Mouse (Mus musculus) CH12F3 (cell line): ENCODE data around the gene Cdh3.

Source experiments
- in situ Hi-C: fragments of 300-500 bp; cut with MboI; formaldehyde crosslinking; loops from 2 replicates; pipeline ENCODE4 v1.14.3; 2020; ENCODE audit warnings: low sequenced_read_pairs

Gene Cdh3

DNA sequence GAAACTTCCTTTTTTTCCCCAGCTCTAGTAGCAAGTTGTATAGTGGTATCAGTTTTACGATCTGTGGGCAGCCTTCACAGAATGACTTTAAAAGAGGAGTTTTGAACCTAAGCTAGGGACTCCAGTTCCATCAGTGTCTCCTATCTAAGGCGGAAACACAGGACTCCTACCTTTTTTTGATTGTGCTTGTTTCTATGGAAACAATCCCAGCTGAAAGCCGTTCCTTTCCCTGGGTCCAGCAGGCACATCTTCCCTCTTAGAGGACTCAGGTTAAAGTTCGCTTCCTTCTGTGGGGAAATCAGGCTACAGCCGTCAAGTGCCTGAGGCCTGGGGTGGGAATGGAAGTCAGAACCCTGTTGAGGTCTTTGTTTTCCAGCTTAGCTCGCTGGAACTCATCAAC, 16.0 kb downstream of the Cdh3 start:
- in situ Hi-C loops: loop anchor here (25.0 kb wide), 1 partner anchor 89 kb away; no protein-coding TSS in a partner anchor

DNA sequence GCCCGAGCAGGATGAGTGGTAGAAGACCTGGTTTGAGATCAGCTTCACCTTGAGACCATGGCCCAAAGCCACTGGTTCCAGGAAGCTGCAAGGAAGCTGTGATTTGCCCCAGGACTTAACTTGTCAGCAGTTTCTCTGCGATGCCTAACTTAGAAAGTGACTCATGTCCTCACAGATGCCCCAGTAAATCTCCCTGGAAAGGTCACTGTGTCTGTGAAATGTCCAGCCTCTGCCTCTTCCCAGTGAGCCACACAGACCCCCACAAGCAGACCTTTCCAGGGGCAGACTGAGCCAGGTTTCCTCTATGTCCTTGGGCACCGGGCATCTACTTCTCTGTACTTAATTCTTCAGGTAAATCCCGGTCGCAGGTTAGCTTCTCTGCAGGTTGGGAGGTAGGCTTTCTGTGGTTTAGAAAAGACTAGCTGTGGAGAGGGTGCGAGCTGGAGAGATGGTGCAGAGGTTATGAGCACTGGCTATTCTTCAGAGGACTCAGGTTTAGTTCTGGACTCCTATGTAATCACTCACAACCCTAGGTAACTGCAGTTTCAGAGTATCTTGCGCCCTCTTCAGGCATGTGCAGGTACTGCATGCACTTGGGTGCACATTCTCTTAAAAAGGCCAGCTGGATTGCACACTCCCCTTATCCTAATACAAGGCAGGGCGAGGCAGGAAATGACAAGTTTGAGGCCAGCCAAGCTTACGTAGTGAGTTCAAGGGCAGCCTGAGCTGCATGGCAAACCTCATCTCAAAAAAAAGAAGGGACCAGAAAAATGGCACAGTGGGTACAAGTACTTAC, 16.7 kb downstream of the Cdh3 start:
- in situ Hi-C loops: loop anchor here (25.0 kb wide), 1 partner anchor 90 kb away; no protein-coding TSS in a partner anchor

DNA sequence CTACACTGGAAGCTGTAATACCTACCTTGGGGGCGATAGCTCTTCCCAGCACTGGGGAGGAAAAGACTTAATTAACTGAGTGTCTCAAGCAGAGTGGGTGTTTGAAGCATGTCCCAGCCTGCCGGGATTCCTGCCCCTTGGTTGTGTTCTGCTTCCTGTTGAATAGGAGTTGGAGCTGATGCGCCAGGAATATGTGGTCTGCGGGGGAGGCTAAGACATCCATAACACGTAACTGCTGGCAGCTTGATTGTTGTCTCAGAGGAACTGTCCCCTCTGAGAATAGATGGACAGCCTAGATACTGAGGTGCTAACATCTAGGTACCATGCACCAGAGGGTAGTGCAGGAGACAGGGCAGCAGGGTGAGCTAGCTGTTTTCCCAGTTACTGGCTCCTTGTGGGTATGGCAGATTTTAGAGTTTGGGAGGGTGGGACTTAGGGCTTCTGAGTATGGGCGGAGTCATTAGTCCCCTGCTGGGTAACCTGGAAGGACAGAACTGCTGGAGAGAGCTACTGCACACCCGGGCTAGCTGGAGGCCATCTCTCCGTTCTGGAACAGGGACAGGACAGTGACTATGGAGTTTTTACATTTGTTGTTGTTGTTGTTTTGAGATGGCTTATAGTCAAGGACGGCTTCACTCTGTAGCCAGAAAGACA, 18.0 kb downstream of the Cdh3 start:
- in situ Hi-C loops: loop anchor here (25.0 kb wide), 1 partner anchor 91 kb away; no protein-coding TSS in a partner anchor

- in situ Hi-C loops: loop anchor here (25.0 kb wide), 1 partner anchor 93 kb away; no protein-coding TSS in a partner anchor
Observed at GRCm38 (mm10) chr8:106529885-106530482, 19.3 kb downstream of the Cdh3 start.

- in situ Hi-C loops: loop anchor here (25.0 kb wide), 1 partner anchor 93 kb away; no protein-coding TSS in a partner anchor
Observed at GRCm38 (mm10) chr8:106530566-106530965, 19.9 kb downstream of the Cdh3 start.

DNA sequence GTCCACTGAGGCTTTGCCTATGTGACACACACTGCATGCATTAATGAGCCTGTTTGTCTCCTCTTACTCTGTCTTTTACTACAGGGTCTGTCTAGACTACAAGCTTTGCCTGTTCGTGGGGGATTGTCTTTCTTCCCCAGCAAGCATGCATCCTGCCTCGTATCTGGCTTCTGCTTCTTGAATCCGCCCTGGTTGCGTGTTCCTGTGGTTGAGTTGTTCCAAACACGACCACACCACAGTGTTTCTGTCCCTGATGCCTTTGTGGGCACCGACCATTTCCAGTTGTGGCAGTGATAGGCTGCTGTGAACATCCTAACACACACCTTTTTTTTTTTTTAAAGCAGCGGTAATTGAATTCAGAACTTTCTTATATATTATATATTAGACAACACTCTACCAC, 23.0 kb downstream of the Cdh3 start:
- in situ Hi-C loops: loop anchor here (25.0 kb wide), 1 partner anchor 96 kb away; no protein-coding TSS in a partner anchor

DNA sequence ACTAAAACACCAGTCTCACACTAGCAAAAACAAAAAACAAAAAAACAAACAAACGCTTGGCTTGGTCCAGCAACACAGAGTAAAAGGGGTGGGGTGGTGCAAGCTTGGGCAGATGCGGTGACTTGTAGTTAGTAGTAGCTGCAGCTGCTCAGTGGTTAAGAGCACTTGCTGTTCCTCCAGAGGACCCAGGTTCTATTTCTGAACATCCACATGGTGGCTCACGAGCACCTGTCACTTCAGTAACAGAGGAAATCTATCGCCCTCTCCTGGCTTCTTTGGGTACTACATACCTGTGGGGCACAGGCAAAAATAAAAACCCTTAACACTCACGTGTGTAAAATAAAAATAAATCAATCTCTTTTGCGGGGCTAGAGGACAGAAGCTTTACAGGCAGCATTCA, 23.8 kb downstream of the Cdh3 start:
- in situ Hi-C loops: loop anchor here (25.0 kb wide), 1 partner anchor 97 kb away; no protein-coding TSS in a partner anchor

DNA sequence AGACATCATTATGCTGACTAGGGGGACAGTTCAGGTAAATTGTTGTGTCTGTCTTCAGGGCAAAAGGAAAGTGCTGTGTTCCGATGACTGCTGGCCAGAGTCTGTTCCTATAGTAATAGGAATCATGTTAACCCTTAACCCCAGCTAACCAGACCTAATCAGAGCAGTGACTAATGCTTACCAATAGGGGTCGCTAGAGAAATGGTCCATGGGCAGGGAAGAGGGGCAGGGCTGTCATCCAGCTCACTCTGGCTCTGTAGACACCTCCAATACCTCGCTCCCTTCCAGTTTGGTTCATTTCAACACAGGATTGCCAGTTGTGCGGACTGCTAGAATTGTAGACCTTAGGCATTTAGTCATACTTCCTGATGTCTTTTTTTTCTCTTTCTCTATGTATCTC, 24.8 kb downstream of the Cdh3 start:
- in situ Hi-C loops: loop anchor here (25.0 kb wide), 1 partner anchor 98 kb away; no protein-coding TSS in a partner anchor

DNA sequence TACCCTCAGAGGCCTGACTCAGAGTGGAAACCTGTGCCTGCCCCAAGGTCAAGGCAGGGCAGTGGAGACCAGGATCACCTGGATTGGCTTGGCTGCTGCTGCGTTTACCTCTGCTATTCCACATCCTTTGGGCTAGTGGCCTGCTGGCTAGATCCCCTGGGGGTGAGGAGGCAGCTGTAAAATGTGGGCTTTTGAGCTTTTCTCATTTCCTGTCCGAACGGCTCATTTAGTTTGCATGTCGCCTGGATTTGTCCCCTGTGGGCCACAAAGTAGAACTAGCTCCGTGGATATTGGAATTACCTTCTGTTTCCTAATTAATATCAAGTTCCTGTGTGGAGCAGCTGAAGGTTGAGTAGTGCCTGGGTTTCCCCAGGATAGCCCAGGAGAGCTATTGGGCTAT, 28.5 kb downstream of the Cdh3 start:
- in situ Hi-C loops: loop anchor here (25.0 kb wide), 1 partner anchor 102 kb away; no protein-coding TSS in a partner anchor

DNA sequence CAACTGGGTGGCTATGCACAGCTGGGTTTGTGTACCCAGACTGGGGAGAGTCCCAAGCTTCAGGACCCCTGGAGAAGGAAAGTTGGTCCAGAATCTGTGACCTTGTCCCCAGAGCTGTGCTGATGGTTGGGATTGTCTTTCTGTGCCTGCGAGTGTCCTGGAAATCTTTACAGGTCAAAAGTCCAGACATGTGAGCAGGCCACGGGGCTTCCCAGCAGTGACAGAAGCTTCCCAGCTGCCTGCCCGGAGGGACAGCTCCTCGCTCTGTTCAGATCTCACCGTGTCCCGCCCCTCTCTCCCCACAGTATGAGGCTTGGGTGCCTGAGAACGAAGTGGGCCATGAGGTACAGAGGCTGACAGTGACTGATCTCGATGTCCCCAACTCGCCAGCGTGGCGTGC, 30.3 kb downstream of the Cdh3 start:
- in situ Hi-C loops: loop anchor here (25.0 kb wide), 1 partner anchor 104 kb away; no protein-coding TSS in a partner anchor

DNA sequence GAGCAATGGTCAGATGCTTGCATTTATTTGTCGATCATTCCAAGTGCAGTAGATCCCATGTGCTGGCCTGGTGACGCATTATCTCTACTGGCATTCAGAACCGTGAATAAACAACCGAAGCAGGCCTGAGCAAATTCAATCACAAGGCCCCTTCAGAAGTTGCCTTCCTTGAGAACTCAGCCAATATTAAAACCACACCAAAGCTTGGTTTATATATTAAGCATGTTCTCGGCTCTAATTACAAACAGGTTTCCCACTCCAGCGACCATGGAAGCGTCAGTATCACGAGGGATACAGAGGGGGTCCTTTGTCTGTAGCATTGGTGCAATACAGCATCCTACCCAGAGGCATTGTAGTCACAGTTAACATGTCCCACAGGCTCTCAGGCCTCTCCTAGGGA, 32.4 kb downstream of the Cdh3 start:
- in situ Hi-C loops: loop anchor here (25.0 kb wide), 1 partner anchor 106 kb away; no protein-coding TSS in a partner anchor

GRCm38 (mm10) chr8:106545149-106545548, 34.5 kb downstream of the Cdh3 start:
- in situ Hi-C loops: loop anchor here (25.0 kb wide), 1 partner anchor 108 kb away; no protein-coding TSS in a partner anchor

DNA sequence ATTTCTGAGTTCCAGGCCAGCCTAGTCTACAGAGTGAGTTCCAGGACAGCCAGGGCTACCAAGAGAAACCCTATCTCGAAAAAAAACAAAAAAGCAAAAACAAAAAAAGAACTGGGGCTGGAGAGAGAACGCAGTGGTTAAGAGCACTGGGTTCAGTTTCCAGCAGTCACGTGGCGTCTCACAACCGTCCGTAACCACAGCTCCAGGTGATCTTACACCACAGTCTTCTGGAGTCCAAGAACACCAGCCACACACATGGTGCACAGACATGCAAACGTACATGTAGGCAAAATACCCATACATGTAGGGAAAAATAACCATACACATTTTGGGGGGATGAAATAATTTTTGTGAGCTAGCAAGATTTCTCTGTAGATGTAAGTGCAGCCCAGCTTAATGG, 36.1 kb downstream of the Cdh3 start:
- in situ Hi-C loops: loop anchor here (25.0 kb wide), 1 partner anchor 109 kb away; no protein-coding TSS in a partner anchor

- in situ Hi-C loops: loop anchor here (25.0 kb wide), 1 partner anchor 111 kb away; no protein-coding TSS in a partner anchor
Observed at GRCm38 (mm10) chr8:106548366-106548936, 37.8 kb downstream of the Cdh3 start.

GRCm38 (mm10) chr8:106550906-106551305, 40.2 kb downstream of the Cdh3 start:
- in situ Hi-C loops: no loop called here

GRCm38 (mm10) chr8:106554011-106554410, 43.3 kb downstream of the Cdh3 start:
- in situ Hi-C loops: no loop called here

DNA sequence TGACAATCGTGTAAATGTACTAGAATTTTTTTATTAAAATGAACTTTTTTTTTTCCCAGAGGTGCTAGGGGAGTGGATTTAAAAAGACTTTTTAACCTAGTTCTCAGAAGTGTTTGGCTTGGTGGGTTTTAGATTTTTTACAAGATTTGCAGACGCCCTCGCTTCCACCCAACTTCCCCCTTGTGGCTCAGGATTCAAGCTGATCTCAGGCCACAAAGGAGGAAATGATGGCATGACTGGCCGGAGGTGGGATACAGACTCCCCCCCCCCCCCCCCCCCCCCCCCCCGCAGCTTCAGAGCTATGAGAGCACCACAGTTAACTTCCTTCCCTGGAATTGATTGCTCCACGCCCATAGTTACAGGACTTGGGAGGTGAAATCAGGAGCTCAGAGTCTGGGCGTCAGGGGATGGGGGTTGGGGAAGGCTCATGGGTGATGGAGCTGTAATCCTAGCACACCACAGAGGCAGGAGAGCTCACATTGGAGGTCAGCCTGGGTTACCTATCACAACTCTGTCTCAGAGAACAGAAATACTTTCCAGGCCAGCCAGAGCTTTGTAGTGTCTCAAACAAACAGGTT, 45.5 kb downstream of the Cdh3 start:
- in situ Hi-C loops: no loop called here

GRCm38 (mm10) chr8:106559844-106560243, 49.2 kb downstream of the Cdh3 start:
- in situ Hi-C loops: no loop called here

DNA sequence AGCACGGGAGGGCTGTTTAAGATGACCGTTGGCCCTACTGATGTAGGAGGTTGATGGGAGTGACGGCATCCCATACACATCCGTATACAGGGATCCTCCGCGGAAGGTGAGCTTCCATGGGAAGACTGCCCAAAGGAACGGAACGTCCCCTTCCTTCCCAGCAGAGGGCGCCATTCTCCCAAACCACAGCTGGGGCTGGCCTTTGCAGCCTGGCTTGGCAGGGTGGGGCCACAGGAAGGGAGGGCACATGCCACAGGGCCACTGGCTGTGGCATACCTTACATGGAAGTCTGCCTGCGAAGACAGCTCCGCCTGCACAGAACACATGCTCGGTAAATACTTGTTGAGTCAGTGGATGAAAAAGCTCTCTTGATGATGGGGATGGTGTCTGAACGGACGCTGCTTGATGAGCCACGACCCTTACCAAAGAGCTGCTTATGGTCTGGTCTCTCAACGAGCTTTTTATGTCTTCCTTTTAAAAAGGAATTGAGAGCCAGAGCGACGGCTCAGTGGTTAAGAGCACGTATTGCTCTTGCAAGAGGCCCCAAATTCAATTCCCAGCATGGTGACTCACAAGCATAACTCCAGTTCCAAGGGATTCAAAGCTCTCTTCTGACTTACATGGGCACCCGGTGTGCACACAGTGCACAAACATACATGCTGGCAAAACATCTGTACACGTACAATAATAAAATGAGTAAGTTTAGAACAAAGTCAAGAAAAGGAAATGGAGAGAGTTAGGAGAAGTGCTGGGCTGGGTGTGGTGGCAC, 50.6 kb downstream of the Cdh3 start:
- in situ Hi-C loops: no loop called here
